Mouse (Mus musculus): ENCODE results near the gene Gnl2.

Gene Gnl2

DNA sequence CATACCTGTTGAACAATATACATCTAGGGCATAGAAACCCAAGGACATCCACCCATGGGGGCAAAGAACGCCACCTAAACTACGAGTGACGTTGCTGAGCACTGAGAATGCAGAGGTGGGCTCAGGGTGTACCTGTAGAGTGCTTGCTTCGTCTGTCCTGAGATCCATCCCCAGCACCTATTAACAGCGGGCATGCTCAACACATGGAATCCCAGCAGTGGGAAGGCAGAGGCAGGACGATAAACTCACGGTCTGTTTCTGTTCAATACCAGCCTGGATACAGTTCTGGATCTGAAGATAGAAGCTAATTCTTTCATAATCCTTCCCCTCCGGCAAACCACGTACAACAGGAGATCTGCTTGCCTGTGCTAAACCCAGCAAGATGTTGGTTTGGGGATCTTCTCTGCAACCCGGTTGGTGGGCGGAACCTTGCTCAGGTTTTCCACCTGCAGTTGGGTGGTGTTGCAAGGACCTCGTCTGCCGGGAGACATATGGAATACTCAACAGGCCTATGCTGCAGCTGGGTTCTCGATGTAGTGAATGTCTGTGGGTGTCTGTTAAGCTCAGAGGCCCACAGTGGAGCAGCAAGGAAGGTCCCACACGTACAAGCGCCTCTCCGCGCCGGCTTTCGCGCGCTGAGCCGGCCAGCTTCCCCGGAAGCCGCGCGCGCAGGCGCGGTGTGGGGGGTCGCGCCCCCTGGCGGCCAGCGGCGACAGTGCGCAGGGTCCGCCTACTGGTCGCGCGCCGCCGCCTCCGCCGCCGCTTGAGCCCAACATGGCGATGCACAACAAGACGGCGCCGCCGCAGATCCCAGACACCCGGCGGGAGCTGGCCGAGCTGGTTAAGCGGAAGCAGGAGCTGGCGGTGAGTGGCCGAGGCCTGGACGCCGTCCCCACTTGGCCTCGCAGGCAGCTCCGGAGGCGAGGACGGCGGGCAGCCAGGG is 68.3 kb downstream of the Gnl2 start, which contains the start of gene Meaf6:
Meaf6 (plus strand) TSS at position 732 of the 943 bp plus-strand sequence.
- DNase-seq (ENCODE audit: low read depth, low spot score) = peak; percentile 52

DNA sequence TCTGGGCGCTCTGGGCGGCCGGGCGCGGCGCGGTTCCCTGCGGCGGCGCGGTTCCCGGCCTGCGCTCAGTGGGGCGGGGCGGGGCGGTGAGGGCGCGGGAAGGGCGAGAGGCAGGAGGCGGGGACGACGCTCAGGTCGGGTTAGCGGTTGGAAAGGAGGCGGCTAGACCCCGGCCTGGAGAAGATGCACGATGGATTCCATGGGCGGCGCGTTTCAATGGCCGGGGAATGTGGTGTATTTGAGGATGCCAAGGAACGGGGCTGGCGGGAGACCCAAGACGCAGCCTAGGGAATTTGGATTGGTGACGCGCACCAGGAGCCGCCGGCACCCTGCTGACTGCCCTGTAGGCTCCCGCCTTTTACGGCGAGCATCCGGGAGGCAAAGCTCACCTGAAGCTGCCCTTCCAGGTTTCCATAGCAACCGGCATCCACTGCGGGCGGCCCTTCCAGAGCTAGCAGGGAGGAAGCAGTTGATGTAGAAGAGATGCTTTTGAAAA is 69.0 kb downstream of the Gnl2 start:
- peak; percentile 72 for DNase-seq (ENCODE audit: low read depth, low spot score)

DNA sequence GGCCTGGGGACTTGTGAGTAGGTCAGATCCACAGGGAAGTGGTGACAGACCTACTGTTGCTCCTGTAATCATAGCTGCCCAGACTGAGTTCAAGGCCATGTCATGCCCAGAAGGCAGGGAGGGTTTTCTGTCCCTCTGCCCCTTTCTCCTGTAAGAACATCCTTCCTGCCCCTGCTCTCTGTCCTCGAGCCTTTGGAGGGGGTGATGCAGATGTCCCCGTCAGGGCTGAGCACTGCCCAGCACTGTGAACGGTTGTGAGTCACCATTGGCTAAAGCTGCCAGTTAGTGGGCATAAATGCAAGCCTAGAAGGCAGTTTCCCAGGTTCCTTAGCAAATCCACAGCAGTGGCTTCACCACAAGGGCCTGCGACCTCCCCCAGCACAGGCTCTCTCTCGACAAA is 76.6 kb downstream of the Gnl2 start:
- DNase-seq (ENCODE audit: low read depth, low spot score) = no peak

GRCm38 (mm10) chr4:125096066-125096465 is 79.7 kb downstream of the Gnl2 start:
- DNase-seq (ENCODE audit: low read depth, low spot score) = no peak

DNA sequence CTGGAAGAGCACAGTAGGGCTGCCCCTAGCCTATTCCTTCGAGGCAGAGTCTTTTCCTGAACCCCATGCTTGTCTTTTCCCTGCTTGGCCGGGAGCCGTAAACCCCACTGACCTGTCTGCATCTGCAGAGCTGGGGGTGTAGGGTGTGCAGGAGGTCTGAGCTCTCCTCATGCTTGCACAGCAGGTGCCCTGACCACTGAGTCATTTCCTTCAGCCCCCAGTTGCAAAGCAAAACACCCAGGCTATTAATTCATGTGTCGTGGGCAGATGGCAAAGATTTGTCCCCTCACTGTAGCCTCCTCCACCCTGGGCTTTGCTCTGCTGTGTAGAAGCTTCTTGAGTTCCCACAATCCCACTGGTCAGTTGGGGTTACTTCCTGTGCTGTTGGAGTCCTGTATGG is 81.0 kb downstream of the Gnl2 start:
- DNase-seq (ENCODE audit: low read depth, low spot score) = no peak

GRCm38 (mm10) chr4:125099458-125099857 is 83.1 kb downstream of the Gnl2 start:
- DNase-seq (ENCODE audit: low read depth, low spot score) = no peak

- no peak for DNase-seq (ENCODE audit: low read depth, low spot score)
Observed at GRCm38 (mm10) chr4:125101334-125101733, 84.9 kb downstream of the Gnl2 start.
